Mouse (Mus musculus): ENCODE data around the gene Lsm12. TPM values are rescaled to one million over a fixed set of nuclear protein-coding genes. Genes with fewer than 3 reads are reported as not detected.

The Lsm12 gene
- polyA plus RNA-seq, 1 experiment from 2014 or later, result 79.9 TPM

- 24% methylated on average over 13 of the region's 13 CpGs for WGBS
- Histone ChIP-seq H3K4me3 (ENCODE audit: low read depth, low read length) (peak overlapping the region; percentile 10), H3K27me3 (replicated peaks; ENCODE audit: insufficient read depth, low read length) (peaks cover 44% of the 10 kb centered on the region), H3K27ac (ENCODE audit: low read length) (no peak overlapping the region), H3K36me3 (ENCODE audit: insufficient read depth, low read length) (no peaks in the 10 kb centered on the region), H3K4me2 (replicated peaks; ENCODE audit: low read depth, low read length) (peak overlapping the region; percentile 30; the same call in 1 of the 2 replicates), H3K9me3 (ENCODE audit: low read length) (no peaks in the 10 kb centered on the region), H3K4me1 (ENCODE audit: insufficient read depth, low read depth, low read length) (no peaks in the 10 kb centered on the region), H3K9ac (replicated peaks; ENCODE audit: low read depth) (no peak overlapping the region)
- no peak for TF ChIP-seq EP300 (IDR thresholded peaks at IDR 0.05)
- TF ChIP-seq CTCF (IDR thresholded peaks at IDR 0.05), result no peak
- DNase-seq (ENCODE audit: low spot score), result no peak
- no peak for ATAC-seq
These were observed 40.1 kb downstream of the Lsm12 start for GRCm38 (mm10) chr11:102144957-102145470.

GRCm38 (mm10) chr11:102142355-102142754 lies 42.7 kb downstream of the Lsm12 start:
- WGBS, result 43% methylated on average over 7 of the region's 7 CpGs
- no peak for ATAC-seq
- peaks cover 38% of the 10 kb centered on the region for H3K27me3 ChIP-seq (replicated peaks; ENCODE audit: insufficient read depth, low read length)

GRCm38 (mm10) chr11:102140508-102140907 lies 44.6 kb downstream of the Lsm12 start:
- no peaks in the 10 kb centered on the region for H3K4me1 ChIP-seq (ENCODE audit: insufficient read depth, low read depth, low read length)
- H3K27ac ChIP-seq (ENCODE audit: low read length), result no peak overlapping the region
- H3K4me3 ChIP-seq (ENCODE audit: low read depth, low read length), result no peak overlapping the region
- 2% methylated on average over 5 of the region's 5 CpGs for WGBS
- no peak overlapping the region for H3K9ac ChIP-seq (replicated peaks; ENCODE audit: low read depth)
- TF ChIP-seq CTCF (IDR thresholded peaks at IDR 0.05) (peak; percentile 83), EP300 (IDR thresholded peaks at IDR 0.05) (no peak)
- ATAC-seq (no peak), DNase-seq (ENCODE audit: low spot score) (peak; percentile 64)
- no peaks in the 10 kb centered on the region for H3K36me3 ChIP-seq (ENCODE audit: insufficient read depth, low read length)
- H3K27me3 ChIP-seq (replicated peaks; ENCODE audit: insufficient read depth, low read length), result peaks cover 20% of the 10 kb centered on the region
- no peaks in the 10 kb centered on the region for H3K9me3 ChIP-seq (ENCODE audit: low read length)
- no peak overlapping the region for H3K4me2 ChIP-seq (replicated peaks; ENCODE audit: low read depth, low read length)

More at GRCm38 (mm10) chr11:102142355-102142754, 42.7 kb downstream of the Lsm12 start:
- Histone ChIP-seq H3K27ac (ENCODE audit: low read length) (no peak overlapping the region), H3K4me3 (ENCODE audit: low read depth, low read length) (no peak overlapping the region), H3K4me1 (ENCODE audit: insufficient read depth, low read depth, low read length) (no peaks in the 10 kb centered on the region), H3K36me3 (ENCODE audit: insufficient read depth, low read length) (no peaks in the 10 kb centered on the region), H3K9me3 (ENCODE audit: low read length) (no peaks in the 10 kb centered on the region), H3K9ac (replicated peaks; ENCODE audit: low read depth) (no peak overlapping the region), H3K4me2 (replicated peaks; ENCODE audit: low read depth, low read length) (no peak overlapping the region)
- DNase-seq (ENCODE audit: low spot score), result no peak
- TF ChIP-seq EP300 (IDR thresholded peaks at IDR 0.05) (no peak), CTCF (IDR thresholded peaks at IDR 0.05) (no peak)

GRCm38 (mm10) chr11:102138447-102138740 lies 46.7 kb downstream of the Lsm12 start:
- DNase-seq (ENCODE audit: low spot score), result peak; percentile 82
- H3K9me3 ChIP-seq (ENCODE audit: low read length), result no peaks in the 10 kb centered on the region
- 0 out of 2 replicates have a peak overlapping the region, but pooled peaks have one; percentile 25 for H3K4me2 ChIP-seq (replicated peaks; ENCODE audit: low read depth, low read length)
- H3K36me3 ChIP-seq (ENCODE audit: insufficient read depth, low read length), result no peaks in the 10 kb centered on the region
- no peaks in the 10 kb centered on the region for H3K4me1 ChIP-seq (ENCODE audit: insufficient read depth, low read depth, low read length)
- under 1% methylated on average over 18 of the region's 18 CpGs for WGBS
- H3K27me3 ChIP-seq (replicated peaks; ENCODE audit: insufficient read depth, low read length), result peaks cover 10% of the 10 kb centered on the region
- TF ChIP-seq CTCF (IDR thresholded peaks at IDR 0.05), result peak; percentile 95
- TF ChIP-seq EP300 (IDR thresholded peaks at IDR 0.05), result no peak
- H3K27ac ChIP-seq (ENCODE audit: low read length), result no peak overlapping the region
- H3K9ac ChIP-seq (replicated peaks; ENCODE audit: low read depth), result no peak overlapping the region
- 0 out of 2 replicates have a peak overlapping the region, but pooled peaks have one; percentile 8 for H3K4me3 ChIP-seq (ENCODE audit: low read depth, low read length)
- peak; percentile 28; the same call in 1 of the 2 replicates for ATAC-seq

GRCm38 (mm10) chr11:102137625-102138446 lies 47.3 kb downstream of the Lsm12 start:
- TF ChIP-seq EP300 (IDR thresholded peaks at IDR 0.05) (no peak), CTCF (IDR thresholded peaks at IDR 0.05) (no peak)
- H3K36me3 ChIP-seq (ENCODE audit: insufficient read depth, low read length), result no peaks in the 10 kb centered on the region
- H3K9ac ChIP-seq (replicated peaks; ENCODE audit: low read depth), result no peak overlapping the region
- H3K4me3 ChIP-seq (ENCODE audit: low read depth, low read length), result 0 out of 2 replicates have a peak overlapping the region, but pooled peaks have one; percentile 8
- 34% methylated on average over 13 of the region's 13 CpGs for WGBS
- no peak overlapping the region for H3K27ac ChIP-seq (ENCODE audit: low read length)
- ATAC-seq (no peak), DNase-seq (ENCODE audit: low spot score) (no peak)
- no peaks in the 10 kb centered on the region for H3K9me3 ChIP-seq (ENCODE audit: low read length)
- 0 out of 2 replicates have a peak overlapping the region, but pooled peaks have one; percentile 25 for H3K4me2 ChIP-seq (replicated peaks; ENCODE audit: low read depth, low read length)
- peaks cover 8% of the 10 kb centered on the region; the same call in 1 of the 2 replicates for H3K27me3 ChIP-seq (replicated peaks; ENCODE audit: insufficient read depth, low read length)
- H3K4me1 ChIP-seq (ENCODE audit: insufficient read depth, low read depth, low read length), result no peaks in the 10 kb centered on the region

GRCm38 (mm10) chr11:102134516-102134915 lies 50.6 kb downstream of the Lsm12 start:
- Histone ChIP-seq H3K4me1 (ENCODE audit: insufficient read depth, low read depth, low read length) (no peaks in the 10 kb centered on the region), H3K9ac (replicated peaks; ENCODE audit: low read depth) (no peak overlapping the region), H3K36me3 (ENCODE audit: insufficient read depth, low read length) (no peaks in the 10 kb centered on the region), H3K27me3 (replicated peaks; ENCODE audit: insufficient read depth, low read length) (peaks cover 8% of the 10 kb centered on the region; the same call in 1 of the 2 replicates), H3K4me3 (ENCODE audit: low read depth, low read length) (no peak overlapping the region), H3K4me2 (replicated peaks; ENCODE audit: low read depth, low read length) (no peak overlapping the region), H3K27ac (ENCODE audit: low read length) (no peak overlapping the region), H3K9me3 (ENCODE audit: low read length) (no peaks in the 10 kb centered on the region)
- WGBS, result 6% methylated on average over 4 of the region's 4 CpGs
- TF ChIP-seq EP300 (IDR thresholded peaks at IDR 0.05) (no peak), CTCF (IDR thresholded peaks at IDR 0.05) (no peak)
- DNase-seq (ENCODE audit: low spot score), result no peak
- no peak for ATAC-seq

Data from lung, postnatal 0 days (tissue).